Mouse (Mus musculus) hindbrain, embryonic 14.5 days (tissue): ENCODE data around the gene Ect2. TPM values are rescaled to one million over a fixed set of nuclear protein-coding genes. Genes with fewer than 3 reads are reported as not detected.

Experiments
- ATAC-seq: fragments of 200-750 bp; cut with Nextera tagmentation; 2 replicates; pipeline ENCODE4 v1.8.0; 2017; ENCODE audit warnings: moderate number of reproducible peaks, mild to moderate bottlenecking, moderate TSS enrichment, moderate library complexity; ENCODE audit not compliant: low FRiP score
- DNase-seq: peaks from one replicate; pipeline ENCODE4 v3.0.0-alpha.2; 2015; ENCODE audit warnings: low spot score
- H3K27ac ChIP-seq: fragments of 300-500 bp; sonication (generic); 2 replicates; pipeline ENCODE4 v1.5.1; 2014; ENCODE audit warnings: mild to moderate bottlenecking, moderate library complexity
- H3K27me3 ChIP-seq: fragments of 300-500 bp; sonication (generic); 2 replicates; pipeline ENCODE4 v1.6.1; 2014; ENCODE audit warnings: mild to moderate bottlenecking, low read length, mixed read lengths; ENCODE audit not compliant: control insufficient read depth, insufficient read depth
- H3K36me3 ChIP-seq: fragments of 300-500 bp; sonication (generic); replicated peaks from 2 replicates; pipeline ENCODE4 v1.6.1; 2014; ENCODE audit not compliant: control insufficient read depth, insufficient read depth
- H3K4me1 ChIP-seq: fragments of 300-500 bp; sonication (generic); replicated peaks from 2 replicates; pipeline ENCODE4 v1.6.1; 2014; ENCODE audit warnings: antibody characterized with exemption, low read length, mixed read lengths; ENCODE audit not compliant: control insufficient read depth, insufficient read depth
- H3K4me2 ChIP-seq: fragments of 300-500 bp; sonication (generic); replicated peaks from 2 replicates; pipeline ENCODE4 v1.6.1; 2014; ENCODE audit warnings: mild to moderate bottlenecking, moderate library complexity
- H3K4me3 ChIP-seq: fragments of 300-500 bp; sonication (generic); replicated peaks from 2 replicates; pipeline ENCODE4 v1.5.1; 2014; ENCODE audit warnings: mild to moderate bottlenecking, low read length
- H3K9ac ChIP-seq: fragments of 300-500 bp; sonication (generic); 2 replicates; pipeline ENCODE4 v1.6.1; 2014
- H3K9me3 ChIP-seq: fragments of 300-500 bp; sonication (generic); 2 replicates; pipeline ENCODE4 v1.6.1; 2016; ENCODE audit warnings: low read length; ENCODE audit not compliant: control insufficient read depth
- WGBS: fragments of 180-500 bp; shearing (Covaris S2); extraction: QIAGEN DNeasy Blood & Tissue Kit; methylation state at CpG from one replicate; pipeline ENCODE4 v1.1.7; 2014; 5-methylcytosine and 5-hydroxymethylcytosine counted together
- polyA plus RNA-seq: library from polyadenylated mRNA; unstranded; fragments of >200 nt; fragmentation: Nextera tagmentation; extraction: Ambion mirVana; gene quantifications from 2 replicates; pipeline ENCODE4 v1.2.1, GENCODE M21; 2014

Ect2 gene
- polyA plus RNA-seq, 1 experiment from 2014 or later, result 10.0 TPM

GRCm38 (mm10) chr3:27060441-27060840, 93.2 kb downstream of the Ect2 start:
- Histone ChIP-seq H3K4me3 (no peak overlapping the region), H3K9me3 (0 out of 2 replicates have a peak, but pooled peaks cover 5% of the 10 kb centered on the region), H3K36me3 (no peaks in the 10 kb centered on the region), H3K9ac (no peak overlapping the region), H3K27ac (no peak overlapping the region; the same call in 1 of the 2 replicates), H3K4me2 (no peak overlapping the region), H3K27me3 (no peaks in the 10 kb centered on the region), H3K4me1 (0 out of 2 replicates have a peak, but pooled peaks cover 7% of the 10 kb centered on the region)
- 88% methylated on average over 12 of the region's 12 CpGs for WGBS
- ATAC-seq (no peak), DNase-seq (no peak)

- ATAC-seq, result peak; percentile 24; the same call in 1 of the 2 replicates
- WGBS, result 45% methylated on average over 12 of the region's 12 CpGs
- H3K27me3 ChIP-seq, result no peaks in the 10 kb centered on the region
These were observed 94.0 kb downstream of the Ect2 start for GRCm38 (mm10) chr3:27059529-27060322.

GRCm38 (mm10) chr3:27055471-27055870, 98.2 kb downstream of the Ect2 start:
- 86% methylated on average over 3 of the region's 3 CpGs for WGBS
- H3K27ac ChIP-seq, result no peak overlapping the region
- no peak for ATAC-seq

More at GRCm38 (mm10) chr3:27059529-27060322, 94.0 kb downstream of the Ect2 start:
- no peak for DNase-seq
- H3K9me3 ChIP-seq, result 0 out of 2 replicates have a peak, but pooled peaks cover 5% of the 10 kb centered on the region
- H3K4me2 ChIP-seq, result 0 out of 2 replicates have a peak overlapping the region, but pooled peaks have one; percentile 4
- 0 out of 2 replicates have a peak, but pooled peaks cover 7% of the 10 kb centered on the region for H3K4me1 ChIP-seq
- H3K27ac ChIP-seq, result no peak overlapping the region
- H3K9ac ChIP-seq, result no peak overlapping the region
- H3K36me3 ChIP-seq, result no peaks in the 10 kb centered on the region
- no peak overlapping the region for H3K4me3 ChIP-seq

DNA sequence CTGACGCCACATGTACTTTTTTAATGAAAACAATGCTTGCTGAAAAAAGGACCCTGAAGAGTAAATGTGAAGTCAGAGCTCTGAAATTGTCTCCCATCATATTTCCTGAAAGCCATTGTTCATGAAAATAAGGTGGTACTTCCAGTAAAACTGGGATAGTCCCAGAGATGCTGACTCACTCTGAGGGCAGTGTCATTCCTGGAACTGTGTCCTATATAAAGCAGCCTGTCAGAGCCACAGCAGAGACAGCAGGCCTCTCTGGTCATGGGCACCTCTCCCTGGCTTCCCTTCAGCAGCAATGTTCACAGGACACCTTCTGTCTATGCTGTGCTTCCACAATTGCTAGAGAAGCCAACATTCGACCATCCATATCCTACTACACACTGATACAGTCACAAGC, 98.9 kb downstream of the Ect2 start:
- Histone ChIP-seq H3K9me3 (0 out of 2 replicates have a peak, but pooled peaks cover 5% of the 10 kb centered on the region), H3K4me1 (0 out of 2 replicates have a peak, but pooled peaks cover 2% of the 10 kb centered on the region)

More at GRCm38 (mm10) chr3:27055471-27055870, 98.2 kb downstream of the Ect2 start:
- no peak overlapping the region for H3K9ac ChIP-seq
- H3K4me1 ChIP-seq, result 0 out of 2 replicates have a peak, but pooled peaks cover 7% of the 10 kb centered on the region
- no peaks in the 10 kb centered on the region for H3K27me3 ChIP-seq
- H3K36me3 ChIP-seq, result no peaks in the 10 kb centered on the region
- 0 out of 2 replicates have a peak, but pooled peaks cover 5% of the 10 kb centered on the region for H3K9me3 ChIP-seq
- DNase-seq, result no peak
- H3K4me2 ChIP-seq, result no peak overlapping the region
- H3K4me3 ChIP-seq, result no peak overlapping the region

More for the DNA sequence above, 98.9 kb downstream of the Ect2 start:
- ATAC-seq (no peak), DNase-seq (no peak)
- 77% methylated on average over 2 of the region's 2 CpGs for WGBS
- H3K36me3 ChIP-seq, result no peaks in the 10 kb centered on the region
- no peak overlapping the region for H3K4me2 ChIP-seq
- H3K27ac ChIP-seq, result no peak overlapping the region
- no peak overlapping the region for H3K4me3 ChIP-seq
- no peak overlapping the region for H3K9ac ChIP-seq
- no peaks in the 10 kb centered on the region for H3K27me3 ChIP-seq

Other genes starting within 250 kb of the Ect2 start
- 11.5 and 15.8 TPM in 2 replicates for gene Nceh1, start 29.1 kb upstream of the Ect2 start, polyA plus RNA-seq
- 0.08 and 0.14 TPM in 2 replicates for gene Tnfsf10, start 163.2 kb upstream of the Ect2 start, polyA plus RNA-seq
- 0.46 and 0.73 TPM in 2 replicates for gene Ghsr, start 217.5 kb upstream of the Ect2 start, polyA plus RNA-seq